Mouse (Mus musculus): ENCODE measurements around the gene Eml6. TPM values are rescaled to one million over a fixed set of nuclear protein-coding genes. Genes with fewer than 3 reads are reported as not detected.
"Not testable (repeated sequence)": the region's sequence is repeated elsewhere in the genome, so short reads cannot be mapped to it uniquely, and the experiment has no call there.

Gene Eml6
- polyA plus RNA-seq, 1 experiment, result 2.5 TPM

- DNase-seq, result no peak
- TF ChIP-seq POLR2A (IDR thresholded peaks at IDR 0.05; ENCODE audit: low read depth, low read length) (no peak), CTCF (conservative IDR thresholded peaks at IDR 0.05; ENCODE audit: insufficient read depth, insufficient read length, low read depth, low read length) (no peak; the same call in 1 of the 2 replicates)
- Histone ChIP-seq H3K27ac (ENCODE audit: insufficient read depth, low read depth, low read length) (no peak overlapping the region), H3K27me3 (replicated peaks; ENCODE audit: control insufficient read depth, insufficient read depth, low read length) (no peaks in the 10 kb centered on the region), H3K4me3 (ENCODE audit: insufficient read depth, low read depth, low read length) (no peak overlapping the region), H3K36me3 (ENCODE audit: control insufficient read depth, insufficient read depth, low read length) (no peaks in the 10 kb centered on the region; the same call in 1 of the 2 replicates), H3K4me1 (ENCODE audit: control insufficient read depth, insufficient read depth, low read length) (no peaks in the 10 kb centered on the region)
- 86% methylated on average over 1 of the region's 1 CpGs for WGBS
Measured at GRCm38 (mm10) chr11:29762768-29763167, 263.1 kb downstream of the Eml6 start.

- Histone ChIP-seq H3K27me3 (replicated peaks; ENCODE audit: control insufficient read depth, insufficient read depth, low read length) (no peaks in the 10 kb centered on the region), H3K27ac (ENCODE audit: insufficient read depth, low read depth, low read length) (no peak overlapping the region), H3K4me1 (ENCODE audit: control insufficient read depth, insufficient read depth, low read length) (no peaks in the 10 kb centered on the region), H3K36me3 (ENCODE audit: control insufficient read depth, insufficient read depth, low read length) (no peaks in the 10 kb centered on the region; the same call in 1 of the 2 replicates), H3K4me3 (ENCODE audit: insufficient read depth, low read depth, low read length) (no peak overlapping the region)
- WGBS, result 94% methylated on average over 9 of the region's 9 CpGs
- DNase-seq, result no peak
- TF ChIP-seq POLR2A (IDR thresholded peaks at IDR 0.05; ENCODE audit: low read depth, low read length), result no peak
- no peak for TF ChIP-seq CTCF (conservative IDR thresholded peaks at IDR 0.05; ENCODE audit: insufficient read depth, insufficient read length, low read depth, low read length)
Measured at GRCm38 (mm10) chr11:29761387-29761786, 264.4 kb downstream of the Eml6 start.

- no peaks in the 10 kb centered on the region for H3K27me3 ChIP-seq (replicated peaks; ENCODE audit: control insufficient read depth, insufficient read depth, low read length)
- no peaks in the 10 kb centered on the region for H3K36me3 ChIP-seq (ENCODE audit: control insufficient read depth, insufficient read depth, low read length)
- H3K4me3 ChIP-seq (ENCODE audit: insufficient read depth, low read depth, low read length), result no peak overlapping the region
- H3K27ac ChIP-seq (ENCODE audit: insufficient read depth, low read depth, low read length), result no peak overlapping the region
- TF ChIP-seq POLR2A (IDR thresholded peaks at IDR 0.05; ENCODE audit: low read depth, low read length) (no peak), CTCF (conservative IDR thresholded peaks at IDR 0.05; ENCODE audit: insufficient read depth, insufficient read length, low read depth, low read length) (no peak)
- no peak for DNase-seq
- H3K4me1 ChIP-seq (ENCODE audit: control insufficient read depth, insufficient read depth, low read length), result no peaks in the 10 kb centered on the region
- whole genome bisulfite sequencing, result 92% methylated on average over 5 of the region's 5 CpGs
Measured at GRCm38 (mm10) chr11:29758617-29759016, 267.2 kb downstream of the Eml6 start.

- DNase-seq; H3K4me1 ChIP-seq (ENCODE audit: control insufficient read depth, insufficient read depth, low read length); H3K36me3 ChIP-seq (ENCODE audit: control insufficient read depth, insufficient read depth, low read length); H3K27me3 ChIP-seq (replicated peaks; ENCODE audit: control insufficient read depth, insufficient read depth, low read length); H3K27ac ChIP-seq (ENCODE audit: insufficient read depth, low read depth, low read length); H3K4me3 ChIP-seq (ENCODE audit: insufficient read depth, low read depth, low read length): not testable (repeated sequence)
- 91% methylated on average over 5 of the region's 5 CpGs for WGBS
Measured at GRCm38 (mm10) chr11:29756007-29756406, 269.8 kb downstream of the Eml6 start.

GRCm38 (mm10) chr11:29751648-29752611, 273.9 kb downstream of the Eml6 start:
- DNase-seq, result no peak
- Histone ChIP-seq H3K4me1 (ENCODE audit: control insufficient read depth, insufficient read depth, low read length) (no peaks in the 10 kb centered on the region), H3K27me3 (replicated peaks; ENCODE audit: control insufficient read depth, insufficient read depth, low read length) (no peaks in the 10 kb centered on the region), H3K27ac (ENCODE audit: insufficient read depth, low read depth, low read length) (no peak overlapping the region), H3K4me3 (ENCODE audit: insufficient read depth, low read depth, low read length) (no peak overlapping the region), H3K36me3 (ENCODE audit: control insufficient read depth, insufficient read depth, low read length) (no peaks in the 10 kb centered on the region; the same call in 1 of the 2 replicates)
- 58% methylated on average over 14 of the region's 14 CpGs for WGBS
- TF ChIP-seq POLR2A (IDR thresholded peaks at IDR 0.05; ENCODE audit: low read depth, low read length), result no peak
- no peak for TF ChIP-seq CTCF (conservative IDR thresholded peaks at IDR 0.05; ENCODE audit: insufficient read depth, insufficient read length, low read depth, low read length)

GRCm38 (mm10) chr11:29751013-29751412, 274.8 kb downstream of the Eml6 start:
- H3K27me3 ChIP-seq (replicated peaks; ENCODE audit: control insufficient read depth, insufficient read depth, low read length), result no peaks in the 10 kb centered on the region
- no peak overlapping the region for H3K4me3 ChIP-seq (ENCODE audit: insufficient read depth, low read depth, low read length)
- H3K4me1 ChIP-seq (ENCODE audit: control insufficient read depth, insufficient read depth, low read length), result no peaks in the 10 kb centered on the region
- H3K27ac ChIP-seq (ENCODE audit: insufficient read depth, low read depth, low read length), result no peak overlapping the region
- 92% methylated on average over 2 of the region's 2 CpGs for WGBS
- no peak for TF ChIP-seq POLR2A (IDR thresholded peaks at IDR 0.05; ENCODE audit: low read depth, low read length)
- no peak for TF ChIP-seq CTCF (conservative IDR thresholded peaks at IDR 0.05; ENCODE audit: insufficient read depth, insufficient read length, low read depth, low read length)
- H3K36me3 ChIP-seq (ENCODE audit: control insufficient read depth, insufficient read depth, low read length), result no peaks in the 10 kb centered on the region; the same call in 1 of the 2 replicates
- DNase-seq, result no peak

GRCm38 (mm10) chr11:29749468-29749829, 276.4 kb downstream of the Eml6 start:
- no peaks in the 10 kb centered on the region for H3K4me1 ChIP-seq (ENCODE audit: control insufficient read depth, insufficient read depth, low read length)
- H3K27me3 ChIP-seq (replicated peaks; ENCODE audit: control insufficient read depth, insufficient read depth, low read length), result no peaks in the 10 kb centered on the region
- H3K27ac ChIP-seq (ENCODE audit: insufficient read depth, low read depth, low read length), result no peak overlapping the region
- no peaks in the 10 kb centered on the region; the same call in 1 of the 2 replicates for H3K36me3 ChIP-seq (ENCODE audit: control insufficient read depth, insufficient read depth, low read length)
- TF ChIP-seq CTCF (conservative IDR thresholded peaks at IDR 0.05; ENCODE audit: insufficient read depth, insufficient read length, low read depth, low read length), result no peak
- no peak for TF ChIP-seq POLR2A (IDR thresholded peaks at IDR 0.05; ENCODE audit: low read depth, low read length)
- WGBS, result 97% methylated on average over 1 of the region's 1 CpGs
- no peak overlapping the region for H3K4me3 ChIP-seq (ENCODE audit: insufficient read depth, low read depth, low read length)
- no peak for DNase-seq

Data from kidney, adult 2 months (tissue).